Mouse (Mus musculus) adrenal gland (tissue): Measurements from ENCODE around the gene Cdc42bpb.

Experiments used
- intact Hi-C: fragments of 180-260 bp; cut with DNase I; formaldehyde crosslinking; loops from one replicate; pipeline ENCODE4 v1.15.1; 2025

Cdc42bpb gene

DNA sequence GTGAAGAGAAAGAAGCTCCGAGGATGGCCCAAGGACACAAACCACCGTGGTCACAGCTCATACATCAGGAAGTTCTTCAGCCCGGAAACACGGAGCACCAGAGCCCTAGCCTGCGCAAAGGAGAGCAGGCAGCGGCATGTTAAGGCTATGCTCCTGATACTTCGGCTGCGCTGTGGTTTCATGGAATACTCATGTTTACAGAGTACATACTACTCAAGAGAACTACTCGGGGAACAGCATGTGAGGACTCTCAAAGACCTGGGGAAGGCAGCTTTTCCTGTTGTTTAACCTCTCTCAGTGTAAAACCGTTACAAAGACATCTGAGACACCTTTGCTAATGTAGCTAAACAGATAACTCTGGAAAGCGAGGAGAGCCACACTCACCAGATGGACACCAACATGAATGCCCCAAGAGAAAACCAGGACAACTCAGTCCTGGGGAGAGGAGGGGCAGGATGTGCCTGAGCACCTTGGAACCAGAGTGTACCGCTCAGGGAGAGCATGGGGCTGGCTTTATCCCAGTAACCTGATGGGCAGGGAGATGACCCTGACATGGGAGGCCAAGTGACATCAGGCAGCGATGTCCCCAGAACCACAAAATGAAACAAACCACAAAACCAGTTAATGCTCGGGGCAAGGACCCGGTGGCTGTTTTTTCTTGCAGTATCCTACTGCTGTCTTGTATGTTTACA lies 27.8 kb downstream of the Cdc42bpb start:
- intact Hi-C loops: no loop called here

GRCm38 (mm10) chr12:111343956-111344355 lies 33.6 kb downstream of the Cdc42bpb start:
- intact Hi-C loops: no loop called here

- intact Hi-C loops: no loop called here
Measured at GRCm38 (mm10) chr12:111340692-111341091, 36.8 kb downstream of the Cdc42bpb start.

- intact Hi-C loops: loop anchor here (5.0 kb wide), 1 partner anchor 39 kb away; the partner anchor contains the start of gene Cdc42bpb
Measured at GRCm38 (mm10) chr12:111337864-111338354, 39.6 kb downstream of the Cdc42bpb start.

DNA sequence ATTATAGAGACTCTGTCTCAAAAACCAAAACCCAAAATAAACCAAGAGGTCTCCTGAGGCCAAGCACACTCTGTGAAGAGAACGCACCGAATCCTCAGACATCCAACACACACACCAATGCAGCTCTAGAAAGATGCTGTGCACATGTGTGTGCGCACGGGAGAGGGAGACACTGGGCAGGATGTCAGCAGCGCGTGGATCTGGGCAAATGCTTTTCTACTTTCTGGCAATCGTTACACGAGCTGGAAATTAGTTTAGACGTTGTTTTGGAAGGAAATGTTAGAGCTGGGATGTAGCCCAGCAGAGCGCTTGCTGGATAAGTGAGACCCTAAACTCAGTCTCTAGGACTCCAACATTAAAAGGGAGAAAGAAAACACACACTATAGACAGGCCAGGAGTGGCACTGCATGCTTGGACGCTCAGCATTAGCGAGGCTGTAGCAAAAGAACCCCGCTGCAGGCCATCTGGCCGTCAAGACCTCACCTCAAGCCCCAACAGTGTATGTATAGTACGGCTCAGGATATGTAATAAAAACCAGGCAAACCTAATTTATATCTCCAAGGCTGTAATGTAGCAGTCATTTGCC lies 44.4 kb downstream of the Cdc42bpb start:
- intact Hi-C loops: loop anchor here (5.0 kb wide), 1 partner anchor 79 kb away; no protein-coding TSS in a partner anchor

DNA sequence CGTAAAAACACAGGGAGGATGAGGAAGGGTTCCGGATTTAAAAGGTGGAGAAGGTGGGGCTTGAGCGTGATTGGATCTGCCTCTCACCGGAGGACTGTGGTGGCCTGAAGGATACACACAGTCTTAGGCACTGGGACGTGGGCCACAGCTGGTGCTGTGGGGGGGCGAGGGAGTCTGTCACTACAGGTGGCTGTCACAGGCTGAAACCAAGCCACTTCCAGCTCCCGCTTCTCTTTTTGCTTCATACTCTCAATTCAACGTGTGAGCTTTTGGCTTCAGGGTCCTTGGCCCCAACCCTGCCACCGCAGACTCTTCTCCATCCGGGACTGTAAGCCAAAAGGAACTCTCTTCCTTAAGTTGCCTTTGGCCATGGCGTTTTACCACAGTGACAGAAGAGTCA lies 45.1 kb downstream of the Cdc42bpb start:
- intact Hi-C loops: loop anchor here (5.0 kb wide), 1 partner anchor 80 kb away; no protein-coding TSS in a partner anchor

DNA sequence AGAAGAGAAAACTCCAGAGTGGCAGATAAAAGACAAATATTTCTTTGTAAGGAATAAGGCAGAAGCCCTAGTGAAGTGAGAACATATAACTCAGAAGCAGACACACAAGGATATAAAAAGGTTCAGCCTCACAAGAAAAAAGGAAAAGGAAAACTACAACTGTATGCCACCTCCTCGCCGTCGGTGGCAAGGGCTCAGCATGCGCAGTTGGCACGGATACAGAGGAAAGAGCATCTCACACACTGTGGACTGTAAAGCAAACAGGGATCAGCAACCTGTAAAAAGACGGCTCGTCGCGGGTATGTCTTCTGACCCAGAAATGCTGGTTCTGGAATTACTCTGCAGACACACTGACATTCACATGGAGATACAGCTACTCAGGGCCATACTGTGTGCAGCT lies 45.9 kb downstream of the Cdc42bpb start:
- intact Hi-C loops: loop anchor here (5.0 kb wide), 1 partner anchor 81 kb away; no protein-coding TSS in a partner anchor

DNA sequence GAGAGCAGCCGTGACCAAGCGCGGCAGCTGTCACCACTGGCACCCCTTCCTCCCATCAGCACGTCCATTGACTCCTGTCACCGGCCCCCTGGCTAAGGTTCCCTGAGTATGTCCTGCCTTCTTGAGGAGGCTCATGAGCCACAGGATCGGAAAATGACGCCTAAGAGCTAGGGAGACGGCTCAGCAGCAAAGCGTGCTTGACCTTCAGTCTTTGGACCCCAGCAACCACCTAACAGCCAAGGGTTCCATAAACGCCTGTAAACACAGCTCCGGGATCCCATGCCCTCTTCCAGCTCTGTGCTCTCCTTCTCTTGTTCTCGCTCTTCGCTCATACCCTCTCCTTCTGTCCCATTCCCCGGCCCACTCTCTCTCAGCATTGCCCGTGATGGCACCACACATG lies 48.2 kb downstream of the Cdc42bpb start:
- intact Hi-C loops: no loop called here

DNA sequence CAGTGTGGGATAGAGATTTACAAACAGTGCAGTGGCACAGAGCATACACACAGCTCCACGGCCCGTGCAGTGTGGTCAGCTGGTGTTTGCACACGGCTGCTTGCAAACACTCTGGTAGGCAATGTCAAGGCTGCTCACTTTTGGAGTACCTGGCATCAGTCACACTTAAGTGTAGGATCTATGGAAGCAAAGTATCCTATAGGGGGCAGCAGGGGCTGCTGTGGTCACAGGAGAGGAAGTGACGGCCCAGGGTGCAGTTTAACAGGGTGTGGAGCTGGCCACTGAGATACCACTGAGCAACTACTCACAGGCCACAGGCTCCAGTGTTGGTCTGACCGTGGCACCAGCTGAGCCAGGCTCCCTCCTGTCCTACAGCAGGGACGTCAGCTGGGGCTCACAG lies 49.2 kb downstream of the Cdc42bpb start:
- intact Hi-C loops: no loop called here

DNA sequence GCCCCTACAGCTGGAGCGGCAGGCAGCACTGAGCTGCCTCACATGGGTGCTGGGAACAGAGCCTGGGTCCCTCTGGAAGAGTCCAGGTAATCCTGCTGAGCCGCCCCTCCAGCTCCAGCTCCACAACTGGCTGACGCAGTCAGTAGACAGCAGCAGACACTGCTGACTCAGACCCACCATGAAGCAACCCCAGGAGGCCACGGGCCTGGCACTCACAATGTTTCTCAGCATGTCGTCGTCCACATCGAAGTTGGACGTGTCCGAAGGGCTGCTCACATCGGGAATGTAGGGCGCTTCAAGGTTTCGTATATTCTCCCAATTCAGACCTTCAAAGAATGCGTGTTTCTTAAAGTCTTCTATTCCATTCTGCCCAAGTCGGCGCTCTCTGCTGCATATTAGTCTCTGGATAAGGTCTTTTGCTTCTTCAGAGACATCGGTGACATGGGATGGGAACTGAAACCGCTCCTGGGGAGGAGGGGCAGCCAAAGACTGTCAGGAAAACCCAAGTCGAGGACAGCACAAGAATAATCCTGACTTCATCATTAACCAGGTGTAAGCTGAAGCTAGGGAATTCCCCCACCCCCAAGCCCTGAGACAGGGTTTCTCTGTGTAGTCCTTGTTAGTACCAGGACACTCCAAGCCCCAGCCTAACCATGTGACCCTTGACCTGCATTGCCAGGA lies 51.6 kb downstream of the Cdc42bpb start:
- intact Hi-C loops: no loop called here

GRCm38 (mm10) chr12:111324949-111325348 lies 52.6 kb downstream of the Cdc42bpb start:
- intact Hi-C loops: no loop called here

GRCm38 (mm10) chr12:111324536-111324935 lies 53.0 kb downstream of the Cdc42bpb start:
- intact Hi-C loops: no loop called here

DNA sequence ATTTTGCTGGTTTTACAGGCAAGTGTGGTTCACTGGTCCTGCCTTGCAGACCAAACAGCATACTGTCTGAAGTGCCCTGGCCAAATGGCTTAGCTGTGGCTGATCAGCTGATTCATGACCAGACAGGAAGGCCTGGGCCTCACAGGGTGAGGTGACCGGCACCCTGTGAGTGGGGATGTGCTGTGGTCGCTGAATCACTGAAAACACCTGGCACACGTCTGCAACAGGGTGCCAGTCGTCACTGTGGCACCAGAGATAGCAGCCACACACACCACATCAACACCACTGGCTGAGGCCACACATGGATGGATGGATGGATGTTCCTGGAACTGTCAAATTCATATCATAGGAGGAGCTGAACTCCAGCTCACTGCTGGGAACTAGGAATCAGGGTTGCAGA lies 54.1 kb downstream of the Cdc42bpb start:
- intact Hi-C loops: no loop called here

GRCm38 (mm10) chr12:111321832-111322231 lies 55.7 kb downstream of the Cdc42bpb start:
- intact Hi-C loops: no loop called here

DNA sequence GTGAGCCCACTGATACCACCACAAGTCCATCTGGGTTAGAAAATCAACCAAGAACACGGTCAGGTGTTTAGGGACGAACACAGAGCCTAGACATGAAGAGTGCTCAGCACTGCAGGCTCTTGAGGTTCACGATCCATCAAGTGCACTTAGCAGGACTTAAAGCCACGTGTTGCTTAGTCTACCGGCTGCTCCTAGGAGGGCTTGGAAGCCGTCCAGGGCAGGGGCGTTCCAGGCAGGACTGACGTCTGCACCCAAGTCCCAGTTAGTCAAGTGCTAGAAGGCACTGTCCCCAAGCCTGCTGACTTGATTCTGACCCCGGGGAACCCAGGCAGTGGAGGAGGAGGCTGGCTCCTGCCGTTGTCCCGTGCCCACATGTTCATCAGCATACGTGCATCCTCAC lies 57.0 kb downstream of the Cdc42bpb start:
- intact Hi-C loops: no loop called here

DNA sequence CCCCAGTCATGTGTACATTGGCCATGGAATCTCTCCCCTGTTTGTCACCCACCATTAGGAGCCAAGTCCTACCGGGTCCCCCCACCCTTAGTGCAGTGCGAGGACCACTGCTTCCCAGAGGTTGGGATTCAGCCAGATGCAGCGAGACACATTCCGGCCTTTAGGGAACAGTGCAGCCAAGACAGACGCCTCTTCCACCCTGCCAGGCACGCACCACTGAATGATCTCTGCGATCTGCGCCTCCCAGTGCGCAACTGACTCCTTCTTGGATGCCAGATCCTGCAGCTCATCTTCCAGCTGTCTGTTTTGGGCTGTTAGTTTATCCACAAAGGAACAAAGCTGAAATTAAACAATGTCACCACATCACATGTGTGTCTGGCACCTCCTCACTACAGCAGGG lies 59.8 kb downstream of the Cdc42bpb start:
- intact Hi-C loops: no loop called here

GRCm38 (mm10) chr12:111314273-111314672 lies 63.2 kb downstream of the Cdc42bpb start:
- intact Hi-C loops: no loop called here

GRCm38 (mm10) chr12:111311775-111312174 lies 65.7 kb downstream of the Cdc42bpb start:
- intact Hi-C loops: no loop called here

- intact Hi-C loops: no loop called here
Measured at GRCm38 (mm10) chr12:111309931-111310330, 67.6 kb downstream of the Cdc42bpb start.

DNA sequence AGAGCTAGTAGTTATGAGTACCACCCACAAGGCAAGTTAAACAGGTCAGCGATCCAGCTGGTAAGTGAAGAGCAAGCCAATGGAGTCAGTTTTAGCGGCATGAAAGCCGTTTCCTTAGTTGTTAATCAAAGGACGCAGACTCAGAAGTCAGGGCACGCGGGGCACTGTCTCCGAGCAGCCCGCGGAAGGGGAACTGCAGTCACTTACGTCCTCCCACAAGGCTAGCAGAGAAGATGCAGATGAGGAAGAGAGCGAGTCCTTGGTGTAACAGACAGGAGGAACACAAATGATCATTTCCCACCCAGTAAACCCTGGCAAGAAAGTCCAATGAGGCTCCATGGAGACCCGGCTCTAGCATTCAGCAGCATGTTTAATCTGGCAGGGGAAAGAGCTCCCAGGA lies 68.3 kb downstream of the Cdc42bpb start:
- intact Hi-C loops: no loop called here

- intact Hi-C loops: no loop called here
Measured at GRCm38 (mm10) chr12:111306821-111307220, 70.7 kb downstream of the Cdc42bpb start.

DNA sequence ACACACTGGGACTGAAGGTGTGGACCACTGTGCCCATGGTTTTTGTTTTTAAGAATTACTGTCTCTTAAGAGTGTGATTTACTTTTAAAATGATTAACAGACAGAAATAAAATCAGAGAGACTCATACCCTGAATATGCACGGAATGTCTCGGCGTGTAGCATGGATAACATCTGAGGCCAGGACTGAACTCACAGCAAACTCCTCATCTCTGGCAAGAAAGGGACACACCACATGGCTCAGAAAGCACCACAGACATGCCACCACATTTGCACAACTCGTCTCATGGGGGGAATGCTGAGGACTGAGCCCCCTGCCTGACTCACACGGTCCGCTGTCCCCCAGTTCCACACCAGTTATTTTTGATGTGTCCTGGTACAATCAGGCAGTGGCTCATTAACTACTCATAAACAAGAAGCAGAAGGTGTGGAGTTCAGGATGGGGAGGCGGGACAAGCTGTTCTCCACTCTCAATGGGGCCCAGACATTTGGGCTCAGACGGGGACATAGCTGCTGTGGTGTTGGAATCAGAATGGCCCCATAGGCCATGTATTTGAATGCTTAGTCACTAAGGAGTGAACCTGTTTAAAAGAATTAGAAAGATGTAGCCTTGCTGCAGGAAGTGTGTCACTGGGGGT lies 73.7 kb downstream of the Cdc42bpb start:
- intact Hi-C loops: no loop called here
